Mouse (Mus musculus): ENCODE results near the gene Enox1. TPM values are rescaled to one million over a fixed set of nuclear protein-coding genes. Genes with fewer than 3 reads are reported as not detected.

Enox1 gene
- polyA plus RNA-seq, 1 experiment from 2014 or later, result 1.9 TPM

- no peak for ATAC-seq
- no peak overlapping the region for H3K4me3 ChIP-seq (ENCODE audit: low read depth, low read length)
- no peaks in the 10 kb centered on the region for H3K9me3 ChIP-seq (ENCODE audit: control insufficient read depth)
- no peaks in the 10 kb centered on the region for H3K27me3 ChIP-seq (replicated peaks; ENCODE audit: control insufficient read depth, insufficient read depth, low read length)
- H3K4me1 ChIP-seq (replicated peaks; ENCODE audit: control insufficient read depth, insufficient read depth, low read length), result no peaks in the 10 kb centered on the region
- H3K9ac ChIP-seq (ENCODE audit: low read depth, low read length), result no peak overlapping the region
- WGBS, result 64% methylated on average over 5 of the region's 5 CpGs
- 0 out of 2 replicates have a peak, but pooled peaks have one; percentile 4 for TF ChIP-seq CTCF (IDR thresholded peaks at IDR 0.05; ENCODE audit: low read depth)
- no peak overlapping the region for H3K27ac ChIP-seq (ENCODE audit: low read depth, low read length)
- H3K4me2 ChIP-seq (replicated peaks; ENCODE audit: low read depth), result no peak overlapping the region
- no peaks in the 10 kb centered on the region for H3K36me3 ChIP-seq (ENCODE audit: control insufficient read depth, insufficient read depth)
Measured at GRCm38 (mm10) chr14:77474026-77474425, 317.5 kb downstream of the Enox1 start.

- no peak for TF ChIP-seq CTCF (IDR thresholded peaks at IDR 0.05; ENCODE audit: low read depth)
- no peak for ATAC-seq
Measured at GRCm38 (mm10) chr14:77475134-77475820, 318.7 kb downstream of the Enox1 start.

GRCm38 (mm10) chr14:77477704-77478103 is 321.1 kb downstream of the Enox1 start:
- WGBS, result 87% methylated on average over 4 of the region's 4 CpGs
- Histone ChIP-seq H3K9me3 (ENCODE audit: control insufficient read depth) (no peaks in the 10 kb centered on the region), H3K27ac (ENCODE audit: low read depth, low read length) (no peak overlapping the region), H3K27me3 (replicated peaks; ENCODE audit: control insufficient read depth, insufficient read depth, low read length) (no peaks in the 10 kb centered on the region), H3K36me3 (ENCODE audit: control insufficient read depth, insufficient read depth) (no peaks in the 10 kb centered on the region), H3K4me1 (replicated peaks; ENCODE audit: control insufficient read depth, insufficient read depth, low read length) (no peaks in the 10 kb centered on the region), H3K4me2 (replicated peaks; ENCODE audit: low read depth) (no peak overlapping the region), H3K4me3 (ENCODE audit: low read depth, low read length) (no peak overlapping the region), H3K9ac (ENCODE audit: low read depth, low read length) (no peak overlapping the region)
- no peak for ATAC-seq
- TF ChIP-seq CTCF (IDR thresholded peaks at IDR 0.05; ENCODE audit: low read depth), result no peak

More at GRCm38 (mm10) chr14:77475134-77475820, 318.7 kb downstream of the Enox1 start:
- Histone ChIP-seq H3K4me2 (replicated peaks; ENCODE audit: low read depth) (no peak overlapping the region), H3K4me1 (replicated peaks; ENCODE audit: control insufficient read depth, insufficient read depth, low read length) (no peaks in the 10 kb centered on the region), H3K36me3 (ENCODE audit: control insufficient read depth, insufficient read depth) (no peaks in the 10 kb centered on the region), H3K9me3 (ENCODE audit: control insufficient read depth) (no peaks in the 10 kb centered on the region), H3K4me3 (ENCODE audit: low read depth, low read length) (no peak overlapping the region), H3K27ac (ENCODE audit: low read depth, low read length) (no peak overlapping the region), H3K9ac (ENCODE audit: low read depth, low read length) (no peak overlapping the region), H3K27me3 (replicated peaks; ENCODE audit: control insufficient read depth, insufficient read depth, low read length) (no peaks in the 10 kb centered on the region)
- WGBS, result 59% methylated on average over 11 of the region's 11 CpGs

GRCm38 (mm10) chr14:77478210-77478609 is 321.6 kb downstream of the Enox1 start:
- Histone ChIP-seq H3K9me3 (ENCODE audit: control insufficient read depth) (no peaks in the 10 kb centered on the region), H3K4me1 (replicated peaks; ENCODE audit: control insufficient read depth, insufficient read depth, low read length) (no peaks in the 10 kb centered on the region), H3K36me3 (ENCODE audit: control insufficient read depth, insufficient read depth) (no peaks in the 10 kb centered on the region), H3K4me3 (ENCODE audit: low read depth, low read length) (no peak overlapping the region), H3K4me2 (replicated peaks; ENCODE audit: low read depth) (no peak overlapping the region), H3K27ac (ENCODE audit: low read depth, low read length) (no peak overlapping the region), H3K27me3 (replicated peaks; ENCODE audit: control insufficient read depth, insufficient read depth, low read length) (no peaks in the 10 kb centered on the region), H3K9ac (ENCODE audit: low read depth, low read length) (no peak overlapping the region)
- 88% methylated on average over 7 of the region's 7 CpGs for WGBS
- no peak for TF ChIP-seq CTCF (IDR thresholded peaks at IDR 0.05; ENCODE audit: low read depth)
- ATAC-seq, result no peak

GRCm38 (mm10) chr14:77478692-77479091 is 322.1 kb downstream of the Enox1 start:
- no peak for ATAC-seq
- no peak for TF ChIP-seq CTCF (IDR thresholded peaks at IDR 0.05; ENCODE audit: low read depth)
- Histone ChIP-seq H3K4me1 (replicated peaks; ENCODE audit: control insufficient read depth, insufficient read depth, low read length) (no peaks in the 10 kb centered on the region), H3K9ac (ENCODE audit: low read depth, low read length) (no peak overlapping the region), H3K4me3 (ENCODE audit: low read depth, low read length) (no peak overlapping the region), H3K27ac (ENCODE audit: low read depth, low read length) (no peak overlapping the region), H3K4me2 (replicated peaks; ENCODE audit: low read depth) (no peak overlapping the region), H3K9me3 (ENCODE audit: control insufficient read depth) (no peaks in the 10 kb centered on the region), H3K36me3 (ENCODE audit: control insufficient read depth, insufficient read depth) (no peaks in the 10 kb centered on the region), H3K27me3 (replicated peaks; ENCODE audit: control insufficient read depth, insufficient read depth, low read length) (no peaks in the 10 kb centered on the region)
- 94% methylated on average over 8 of the region's 8 CpGs for WGBS

GRCm38 (mm10) chr14:77483076-77483475 is 326.5 kb downstream of the Enox1 start:
- H3K36me3 ChIP-seq (ENCODE audit: control insufficient read depth, insufficient read depth), result no peaks in the 10 kb centered on the region
- WGBS, result 39% methylated on average over 15 of the region's 15 CpGs
- no peak overlapping the region for H3K27ac ChIP-seq (ENCODE audit: low read depth, low read length)
- H3K4me1 ChIP-seq (replicated peaks; ENCODE audit: control insufficient read depth, insufficient read depth, low read length), result no peaks in the 10 kb centered on the region
- no peak overlapping the region for H3K4me3 ChIP-seq (ENCODE audit: low read depth, low read length)
- TF ChIP-seq CTCF (IDR thresholded peaks at IDR 0.05; ENCODE audit: low read depth), result no peak
- no peak overlapping the region for H3K4me2 ChIP-seq (replicated peaks; ENCODE audit: low read depth)
- ATAC-seq, result no peak
- H3K9me3 ChIP-seq (ENCODE audit: control insufficient read depth), result no peaks in the 10 kb centered on the region
- H3K27me3 ChIP-seq (replicated peaks; ENCODE audit: control insufficient read depth, insufficient read depth, low read length), result no peaks in the 10 kb centered on the region
- H3K9ac ChIP-seq (ENCODE audit: low read depth, low read length), result no peak overlapping the region

Measured in intestine, postnatal 0 days (tissue).